Mouse (Mus musculus): ENCODE measurements around the gene Grin2c.

GRCm38 (mm10) chr11:115257775-115258510, 9.1 kb downstream of the Grin2c start:
- TF ChIP-seq POLR2A (IDR thresholded peaks at IDR 0.05; ENCODE audit: borderline replicate concordance, extremely low read depth, low read depth, low read length) = no peak
- TF ChIP-seq CTCF (IDR thresholded peaks at IDR 0.05; ENCODE audit: insufficient read depth, low read length) = no peak
